Mouse (Mus musculus): Measurements from ENCODE around the gene Slc6a13. TPM values are rescaled to one million over a fixed set of nuclear protein-coding genes. Genes with fewer than 3 reads are reported as not detected.

Gene Slc6a13
- polyA plus RNA-seq, 1 experiment, result 25.4 TPM

DNA sequence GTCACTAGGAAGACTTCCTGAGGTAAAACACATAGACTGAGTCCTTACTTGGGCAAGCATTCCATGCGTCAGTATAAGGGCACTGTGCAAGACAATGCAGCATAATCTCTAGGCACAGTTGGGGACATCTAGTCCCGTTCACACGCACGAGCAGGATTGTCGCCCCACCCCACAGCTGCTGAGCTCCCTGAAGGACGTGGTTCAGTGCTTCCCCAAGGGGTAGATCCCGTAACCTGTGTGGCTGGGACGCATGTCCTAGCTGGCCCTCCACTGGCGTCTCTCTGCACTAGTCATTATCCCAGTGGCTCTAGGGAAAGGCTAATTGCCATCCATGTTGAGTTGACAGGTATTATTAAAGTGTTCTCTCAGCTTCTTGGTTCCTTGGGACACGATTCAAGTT, 82.0 kb downstream of the Slc6a13 start:
- DNase-seq (ENCODE audit: low read depth), result no peak
- no peak for TF ChIP-seq POLR2A (IDR thresholded peaks at IDR 0.05; ENCODE audit: borderline replicate concordance, extremely low read depth, insufficient read depth, insufficient read length, poor library complexity, severe bottlenecking)
- no peak for TF ChIP-seq CTCF (IDR thresholded peaks at IDR 0.05; ENCODE audit: borderline replicate concordance, extremely low read depth, insufficient read depth, insufficient read length)

DNA sequence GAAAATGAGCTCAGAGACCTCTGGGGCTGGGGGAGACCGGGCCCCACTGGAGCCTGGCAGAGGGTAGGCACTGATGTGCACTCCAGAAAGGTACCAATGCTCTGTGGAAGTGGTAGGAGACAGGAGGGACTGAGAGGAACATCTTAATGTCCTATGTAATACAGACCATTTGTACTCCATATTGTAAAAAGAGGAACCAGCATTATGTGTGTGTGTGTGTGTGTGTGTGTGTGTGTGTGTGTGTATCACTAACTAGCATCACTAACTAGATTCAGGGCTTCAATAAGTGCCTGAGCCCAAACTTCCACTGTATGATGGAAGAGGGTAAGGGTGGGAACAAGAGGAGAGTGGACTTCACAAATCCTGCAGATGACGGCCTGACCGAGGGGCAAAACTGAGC, 85.4 kb downstream of the Slc6a13 start:
- no peak for DNase-seq (ENCODE audit: low read depth)
- TF ChIP-seq POLR2A (IDR thresholded peaks at IDR 0.05; ENCODE audit: borderline replicate concordance, extremely low read depth, insufficient read depth, insufficient read length, poor library complexity, severe bottlenecking) (no peak), CTCF (IDR thresholded peaks at IDR 0.05; ENCODE audit: borderline replicate concordance, extremely low read depth, insufficient read depth, insufficient read length) (no peak)

Other genes starting within 250 kb of the Slc6a13 start
- gene Mical3, start 169.2 kb upstream of the Slc6a13 start, polyA plus RNA-seq (2012; rRNA removed), result 31.2 and 57.5 TPM in 2 replicates
- gene Pex26, start 116.6 kb upstream of the Slc6a13 start, polyA plus RNA-seq (2012; rRNA removed), result 23.3 and 25.3 TPM in 2 replicates
- 0.06 and 0.26 TPM in 2 replicates for gene Tuba8, start 89.5 kb upstream of the Slc6a13 start, polyA plus RNA-seq (2012; rRNA removed)
- 0.35 and 0.56 TPM in 2 replicates for gene Usp18, start 54.3 kb upstream of the Slc6a13 start, polyA plus RNA-seq (2012; rRNA removed)
- gene Slc6a12, start 42.8 kb downstream of the Slc6a13 start, polyA plus RNA-seq (2012; rRNA removed), result 1.1 and 1.5 TPM in 2 replicates
- gene Iqsec3, start 173.5 kb downstream of the Slc6a13 start, polyA plus RNA-seq (2012; rRNA removed), result 16.7 and 31.5 TPM in 2 replicates

Measured in brain, embryonic 14.5 days (tissue).